10 mouse cellular contexts compared by ENCODE assay signal in genomic region chr1:139161619-139162018, GRCm38 (mm10).
DNase-seq lines count a peak whose midpoint lies in the region; ATAC-seq and TF ChIP-seq lines count a peak whose summit lies in the region.
"Had no signal": no experiment of that assay in that cellular context is flagged by ENCODE, and none has a peak within 500 bp of the region (broad histone marks: within the 10 kb centered on the region; RNA-seq: fewer than 3 reads in every experiment).

No protein-coding gene starts in this region.

- H3K4me2 ChIP-seq in kidney, embryonic 15.5 days: no peak overlapping the region
- H3K4me2 ChIP-seq: liver, embryonic 15.5 days had no signal

- no peak for ATAC-seq in kidney, embryonic 15.5 days (replicated peaks; ENCODE audit: low FRiP score)

- intact Hi-C loops in left cerebral cortex, postnatal 25 days (cut with DNase I): loop anchor here (5.0 kb wide), 1 partner anchor 106 kb away; no protein-coding TSS in a partner anchor

- H3K27ac ChIP-seq in kidney, adult 2 months (ENCODE audit: insufficient read depth, low read depth, low read length): no peak overlapping the region
- no peak overlapping the region for H3K27ac ChIP-seq in kidney, embryonic 15.5 days
- H3K27ac ChIP-seq in ES-Bruce4 (ENCODE audit: insufficient read depth, low read length): no peak overlapping the region
- H3K27ac ChIP-seq: liver, embryonic 15.5 days had no signal

- TF ChIP-seq EP300 in ES-Bruce4 (IDR thresholded peaks at IDR 0.05; ENCODE audit: insufficient read depth, low read depth, low read length): no peak

- 51% methylated on average over 3 of the region's 3 CpGs for WGBS in kidney, adult 2 months
- 63% methylated on average over 3 of the region's 3 CpGs for WGBS in kidney, embryonic 15.5 days

- no peak overlapping the region for H3K9ac ChIP-seq in kidney, embryonic 15.5 days
- no peak overlapping the region for H3K9ac ChIP-seq in ES-Bruce4 (ENCODE audit: low read depth, poor library complexity, severe bottlenecking)
- H3K9ac ChIP-seq: liver, embryonic 15.5 days had no signal

- no peak for TF ChIP-seq POLR2A in kidney, adult 2 months (IDR thresholded peaks at IDR 0.05; ENCODE audit: low read depth, low read length)
- TF ChIP-seq POLR2A in ES-Bruce4 (IDR thresholded peaks at IDR 0.05; ENCODE audit: insufficient read depth, low read length): no peak

- DNase-seq in kidney, adult 2 months: peak; percentile 6
- peak; percentile 77 for DNase-seq in ZHBTc4 (ENCODE audit: low read depth, low spot score)
- peak; percentile 33 for DNase-seq in mesoderm, embryonic 11.5 days (ENCODE audit: low read depth, low spot score)
- no peak for DNase-seq in adrenal gland, postnatal 14 days
- no peak for DNase-seq in left cerebral cortex, adult 8-10 months (ENCODE audit: low spot score in 2 of 2)
- no peak for DNase-seq in left cerebral cortex, postnatal 25 days (ENCODE audit: low spot score in 2 of 2)
- DNase-seq: thymus, adult 2 months had no signal

- no peaks in the 10 kb centered on the region for H3K36me3 ChIP-seq in kidney, adult 2 months (ENCODE audit: control insufficient read depth, insufficient read depth, low read length)
- H3K36me3 ChIP-seq in kidney, embryonic 15.5 days: no peaks in the 10 kb centered on the region
- no peaks in the 10 kb centered on the region for H3K36me3 ChIP-seq in ES-Bruce4 (ENCODE audit: control insufficient read depth, insufficient read depth, low read length, poor library complexity, severe bottlenecking)
- H3K36me3 ChIP-seq: liver, embryonic 15.5 days had no signal

- H3K27me3 ChIP-seq in kidney, adult 2 months (replicated peaks; ENCODE audit: control insufficient read depth, insufficient read depth, low read length): no peaks in the 10 kb centered on the region
- H3K27me3 ChIP-seq in kidney, embryonic 15.5 days: no peaks in the 10 kb centered on the region
- H3K27me3 ChIP-seq in ES-Bruce4 (ENCODE audit: control insufficient read depth, insufficient read depth, low read length, poor library complexity, severe bottlenecking): no peaks in the 10 kb centered on the region
- H3K27me3 ChIP-seq: liver, embryonic 15.5 days had no signal

- no peaks in the 10 kb centered on the region for H3K4me1 ChIP-seq in kidney, adult 2 months (ENCODE audit: control insufficient read depth, insufficient read depth, low read length)
- H3K4me1 ChIP-seq in kidney, embryonic 15.5 days: no peaks in the 10 kb centered on the region
- no peaks in the 10 kb centered on the region for H3K4me1 ChIP-seq in ES-Bruce4 (ENCODE audit: control insufficient read depth, insufficient read depth, low read length)
- H3K4me1 ChIP-seq: liver, embryonic 15.5 days had no signal

- H3K9me3 ChIP-seq in kidney, embryonic 15.5 days (replicated peaks): no peaks in the 10 kb centered on the region
- no peaks in the 10 kb centered on the region for H3K9me3 ChIP-seq in ES-Bruce4 (replicated peaks; ENCODE audit: control insufficient read depth, insufficient read depth, low read length, poor library complexity, severe bottlenecking)
- H3K9me3 ChIP-seq: liver, embryonic 15.5 days had no signal

- peak; percentile 32; the same call in 1 of the 2 replicates for TF ChIP-seq CTCF in kidney, adult 2 months (conservative IDR thresholded peaks at IDR 0.05; ENCODE audit: insufficient read depth, insufficient read length, low read depth, low read length)
- peak; percentile 22 for TF ChIP-seq CTCF in ES-Bruce4 (IDR thresholded peaks at IDR 0.05; ENCODE audit: low read depth, low read length)

- no peak overlapping the region for H3K4me3 ChIP-seq in kidney, adult 2 months (ENCODE audit: insufficient read depth, low read depth, low read length)
- no peak overlapping the region for H3K4me3 ChIP-seq in kidney, embryonic 15.5 days (replicated peaks)
- H3K4me3 ChIP-seq in ES-Bruce4 (ENCODE audit: low read depth, low read length): no peak overlapping the region
- H3K4me3 ChIP-seq: liver, embryonic 15.5 days had no signal

Comparison
In these comparisons a context has a peak if more than half of its experiments do, and no peak if none do; other contexts are left out.
1. DNase-seq: peak in kidney, adult 2 months (single experiment), ZHBTc4 (single experiment) and mesoderm, embryonic 11.5 days (single experiment); none in adrenal gland, postnatal 14 days (single experiment), left cerebral cortex, adult 8-10 months (0 of 2) and left cerebral cortex, postnatal 25 days (0 of 2).